Mouse (Mus musculus): ENCODE results near the gene Pafah1b2. TPM values are rescaled to one million over a fixed set of nuclear protein-coding genes. Genes with fewer than 3 reads are reported as not detected.
A peak's percentile ranks its signal among the peaks of the same experiment; 100 is the strongest.

Gene Pafah1b2
- polyA plus RNA-seq, 1 experiment from 2014 or later: 110 TPM

- peak; percentile 22 for DNase-seq (ENCODE audit: low spot score)
Observed at GRCm38 (mm10) chr9:45981331-45981730, 31.2 kb downstream of the Pafah1b2 start.

- DNase-seq (ENCODE audit: low spot score): no peak
Observed at GRCm38 (mm10) chr9:45980611-45981010, 31.9 kb downstream of the Pafah1b2 start.

- DNase-seq (ENCODE audit: low spot score): no peak
Observed at GRCm38 (mm10) chr9:45979778-45980177, 32.7 kb downstream of the Pafah1b2 start.

GRCm38 (mm10) chr9:45976884-45977283, 35.6 kb downstream of the Pafah1b2 start:
- DNase-seq (ENCODE audit: low spot score): peak; percentile 34

DNA sequence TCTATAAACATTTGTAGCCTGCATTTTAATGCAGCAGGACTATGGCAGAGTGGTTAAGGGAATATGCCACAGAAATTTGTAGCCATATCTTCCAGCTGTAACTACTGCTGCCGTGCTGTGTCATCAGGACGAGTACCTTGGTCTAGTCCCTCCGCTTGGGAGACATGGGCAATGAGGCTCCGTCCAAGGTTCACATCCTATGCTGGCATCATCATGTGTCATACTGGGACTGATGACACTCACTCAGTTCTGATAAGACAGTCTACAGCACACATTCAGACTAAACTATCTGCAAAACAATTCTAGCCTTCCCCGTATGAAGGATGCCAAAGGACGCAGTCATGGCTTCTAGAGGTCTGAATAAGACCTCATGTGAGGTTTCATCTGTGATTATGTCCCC, 48.9 kb downstream of the Pafah1b2 start:
- no peak for DNase-seq (ENCODE audit: low spot score)

- DNase-seq (ENCODE audit: low spot score): no peak
Observed at GRCm38 (mm10) chr9:45961855-45962254, 50.6 kb downstream of the Pafah1b2 start.

DNA sequence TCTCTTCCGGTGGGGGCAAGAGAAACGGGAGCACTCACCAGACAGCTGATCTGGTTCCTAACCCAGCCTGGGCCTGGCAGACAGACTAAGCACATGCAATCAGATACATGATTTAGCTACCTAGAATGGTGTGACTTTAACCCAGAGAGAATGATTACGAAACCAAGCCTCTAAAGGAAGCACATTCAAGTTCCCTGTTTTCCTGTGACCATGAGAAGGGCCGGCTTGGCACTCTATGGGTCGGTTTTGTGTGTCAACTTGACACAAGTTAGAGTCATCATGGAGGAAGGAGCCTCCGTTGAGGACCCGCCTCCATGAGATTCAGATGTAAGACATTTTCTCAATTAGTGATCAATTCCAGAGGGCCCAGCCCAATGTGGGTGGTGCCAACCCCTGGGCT, 52.8 kb downstream of the Pafah1b2 start:
- DNase-seq (ENCODE audit: low spot score): no peak

- DNase-seq (ENCODE audit: low spot score): no peak
Observed at GRCm38 (mm10) chr9:45958851-45959250, 53.6 kb downstream of the Pafah1b2 start.

DNA sequence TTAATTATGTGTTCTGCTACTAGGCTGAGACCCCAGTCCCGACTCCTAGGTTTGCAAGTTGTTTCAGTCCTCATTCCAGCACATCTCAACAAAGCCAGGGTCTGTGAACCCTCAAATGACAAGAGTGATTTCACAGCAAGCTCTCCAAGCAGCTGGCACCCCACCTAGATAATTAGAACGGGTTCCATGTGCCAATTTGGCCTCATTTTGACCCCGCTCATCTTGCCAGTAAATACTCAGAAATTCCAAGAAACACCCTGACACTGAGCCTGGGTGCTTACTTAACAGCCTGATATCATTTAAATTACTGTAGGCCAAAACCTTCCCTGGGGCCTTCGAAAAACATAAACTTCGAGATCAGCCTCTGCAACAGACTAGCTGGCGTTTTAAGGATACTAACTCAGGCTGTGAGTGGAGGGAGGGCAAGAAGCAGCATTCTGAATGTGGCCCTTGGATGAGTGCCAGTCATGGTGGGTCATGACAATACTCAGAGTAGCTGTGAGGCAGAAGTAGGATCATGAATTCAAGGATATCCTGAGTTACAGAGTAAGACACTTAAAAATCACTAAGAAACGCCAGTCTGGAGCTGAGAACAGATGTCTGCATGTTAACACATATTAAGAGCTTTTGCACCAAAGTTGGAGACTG, 54.3 kb downstream of the Pafah1b2 start:
- no peak for DNase-seq (ENCODE audit: low spot score)

- DNase-seq (ENCODE audit: low spot score): peak; percentile 90
Observed at GRCm38 (mm10) chr9:45955107-45955963, 57.2 kb downstream of the Pafah1b2 start, which contains the start of gene Sidt2. TSS of gene Sidt2 (minus strand) at chr9:45955258.

- DNase-seq (ENCODE audit: low spot score): peak; percentile 50
Observed at GRCm38 (mm10) chr9:45954294-45955106, 58.0 kb downstream of the Pafah1b2 start.

GRCm38 (mm10) chr9:45953511-45954293, 58.8 kb downstream of the Pafah1b2 start:
- DNase-seq (ENCODE audit: low spot score): no peak

DNA sequence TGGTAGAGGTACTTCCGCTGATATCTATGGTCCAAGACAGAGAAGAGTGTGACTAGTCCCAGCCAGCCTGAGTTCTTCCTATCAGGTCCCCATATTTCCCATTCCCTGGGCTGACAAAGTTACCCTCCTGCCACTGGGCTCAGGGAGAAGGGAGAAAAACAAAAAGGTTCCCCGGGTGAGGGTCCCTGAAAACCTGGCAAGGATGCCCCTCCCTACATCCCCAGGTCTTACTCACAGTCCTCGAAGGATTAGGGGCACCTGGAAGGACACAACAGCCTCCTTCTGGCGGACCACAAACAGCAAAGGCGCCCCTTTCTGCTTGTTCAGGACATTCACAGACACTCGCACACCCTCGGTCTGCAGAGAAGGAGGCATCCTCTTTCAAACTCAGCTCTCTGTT, 59.6 kb downstream of the Pafah1b2 start:
- DNase-seq (ENCODE audit: low spot score): no peak

DNA sequence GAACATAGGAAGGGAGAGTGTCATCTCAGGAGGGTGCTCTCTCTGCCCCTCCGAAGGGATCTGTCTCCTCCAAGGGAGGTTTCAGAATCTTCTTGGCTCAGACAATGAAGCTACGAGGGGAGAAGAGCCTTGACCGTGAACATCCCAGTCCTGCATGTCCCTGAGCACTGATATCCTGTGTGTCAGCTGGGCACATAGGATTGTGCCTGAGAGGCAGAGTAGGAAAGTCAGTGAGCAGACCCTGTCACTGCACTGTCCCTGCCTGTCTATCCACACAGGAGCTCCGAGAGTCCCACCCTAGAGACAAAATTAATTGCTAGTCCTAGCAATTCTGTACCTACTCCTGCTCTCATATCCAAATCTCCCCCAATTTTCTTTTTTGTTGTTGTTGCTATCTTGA, 60.4 kb downstream of the Pafah1b2 start:
- no peak for DNase-seq (ENCODE audit: low spot score)

GRCm38 (mm10) chr9:45946872-45947183, 65.7 kb downstream of the Pafah1b2 start:
- no peak for DNase-seq (ENCODE audit: low spot score)

DNA sequence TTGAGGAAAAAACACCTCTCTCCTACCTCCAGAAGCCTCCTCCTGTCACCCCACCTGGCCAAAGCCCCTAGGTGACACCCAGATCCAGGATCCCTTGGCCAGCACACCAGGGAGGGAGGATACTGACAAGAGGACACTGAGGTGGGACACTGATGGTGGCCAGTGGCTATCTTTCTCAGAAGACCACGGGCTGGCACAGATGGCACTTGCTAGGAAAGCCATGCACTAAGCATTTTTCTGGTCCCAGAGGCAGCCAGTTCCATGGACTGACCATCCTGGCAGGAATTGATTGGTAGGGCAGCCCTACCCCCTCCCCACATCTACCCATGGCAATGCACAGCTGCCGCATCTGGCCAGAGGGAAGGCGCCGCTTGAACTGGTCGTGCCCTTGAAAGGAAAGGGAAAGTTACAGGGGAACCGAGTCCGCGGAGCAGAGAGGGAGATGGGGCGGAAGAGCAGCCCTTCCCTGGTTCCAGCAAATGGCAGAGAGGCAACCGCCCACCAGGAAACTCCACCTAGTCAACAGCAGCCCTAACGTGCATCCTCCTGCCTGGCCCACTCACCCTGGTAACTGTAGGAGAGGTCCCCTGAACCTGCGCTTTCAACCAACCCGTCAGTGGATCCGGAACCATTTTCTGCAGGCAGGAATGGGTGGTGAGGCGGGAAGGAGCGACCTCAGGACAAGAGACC, 66.2 kb downstream of the Pafah1b2 start:
- peak; percentile 21 for DNase-seq (ENCODE audit: low spot score)

GRCm38 (mm10) chr9:45945721-45946120, 66.8 kb downstream of the Pafah1b2 start:
- DNase-seq (ENCODE audit: low spot score): peak; percentile 52

GRCm38 (mm10) chr9:45944506-45945400, 67.7 kb downstream of the Pafah1b2 start:
- DNase-seq (ENCODE audit: low spot score): peak; percentile 92
